Mouse (Mus musculus): ENCODE results near the gene Atcay. TPM values are rescaled to one million over a fixed set of nuclear protein-coding genes. Genes with fewer than 3 reads are reported as not detected.
"Not testable (repeated sequence)": the region's sequence is repeated elsewhere in the genome, so short reads cannot be mapped to it uniquely, and the experiment has no call there.

The Atcay gene
- total RNA-seq, 2 experiments from 2014 or later = 196 to 211 TPM

GRCm38 (mm10) chr10:81189821-81190220 is 40.8 kb downstream of the Atcay start:
- DNase-seq (ENCODE audit: low spot score in 2 of 2) = no peak
- intact Hi-C loops (cut with DNase I) = loop anchor here (10.0 kb wide), 1 partner anchor 255 kb away; no protein-coding TSS in a partner anchor

GRCm38 (mm10) chr10:81187161-81187560 is 43.5 kb downstream of the Atcay start:
- no peak for DNase-seq (ENCODE audit: low spot score in 2 of 2)
- intact Hi-C loops (cut with DNase I) = no loop called here

- DNase-seq (ENCODE audit: low spot score in 2 of 2) = no peak
- intact Hi-C loops (cut with DNase I) = no loop called here
Observed at GRCm38 (mm10) chr10:81184765-81185164, 45.9 kb downstream of the Atcay start.

GRCm38 (mm10) chr10:81183805-81184204 is 46.8 kb downstream of the Atcay start, which contains the start of gene 4930442H23Rik:
Gene 4930442H23Rik, minus strand, starts transcription at chr10:81183849.
- intact Hi-C loops (cut with DNase I) = no loop called here
- no peak for DNase-seq (ENCODE audit: low spot score in 2 of 2)

GRCm38 (mm10) chr10:81182336-81183333 is 48.0 kb downstream of the Atcay start, which contains the start of gene Dapk3:
Gene Dapk3, plus strand, starts transcription at chr10:81183005.
- DNase-seq (ENCODE audit: low spot score in 2 of 2) = peak; percentile 99
- intact Hi-C loops (cut with DNase I) = no loop called here

GRCm38 (mm10) chr10:81181860-81182259 is 48.8 kb downstream of the Atcay start:
- intact Hi-C loops (cut with DNase I); DNase-seq (ENCODE audit: low spot score in 2 of 2): not testable (repeated sequence)

GRCm38 (mm10) chr10:81180946-81181345 is 49.7 kb downstream of the Atcay start:
- intact Hi-C loops (cut with DNase I) = no loop called here
- DNase-seq (ENCODE audit: low spot score in 2 of 2) = no peak

- intact Hi-C loops (cut with DNase I) = no loop called here
- DNase-seq (ENCODE audit: low spot score in 2 of 2) = no peak
Observed at GRCm38 (mm10) chr10:81179451-81180342, 50.9 kb downstream of the Atcay start.

- intact Hi-C loops (cut with DNase I) = no loop called here
Observed at GRCm38 (mm10) chr10:81178927-81179326, 51.7 kb downstream of the Atcay start.

GRCm38 (mm10) chr10:81177958-81178712 is 52.5 kb downstream of the Atcay start:
- intact Hi-C loops (cut with DNase I) = no loop called here
- DNase-seq (ENCODE audit: low spot score in 2 of 2) = no peak

More at GRCm38 (mm10) chr10:81178927-81179326, 51.7 kb downstream of the Atcay start:
- DNase-seq (ENCODE audit: low spot score in 2 of 2) = no peak

- DNase-seq (ENCODE audit: low spot score in 2 of 2) = peak in 1 of 2 experiments; percentile 45
- intact Hi-C loops (cut with DNase I) = no loop called here
Observed at GRCm38 (mm10) chr10:81177491-81177925, 53.1 kb downstream of the Atcay start.

GRCm38 (mm10) chr10:81176466-81177271 is 54.0 kb downstream of the Atcay start, which contains the start of gene Eef2:
Gene Eef2, plus strand, starts transcription at chr10:81176631.
- intact Hi-C loops (cut with DNase I) = no loop called here

GRCm38 (mm10) chr10:81175936-81176465 is 54.6 kb downstream of the Atcay start:
- DNase-seq (ENCODE audit: low spot score in 2 of 2) = no peak
- intact Hi-C loops (cut with DNase I) = no loop called here

More at GRCm38 (mm10) chr10:81176466-81177271, 54.0 kb downstream of the Atcay start, which contains the start of gene Eef2:
- DNase-seq (ENCODE audit: low spot score in 2 of 2) = peak; percentile 99 to 100

- DNase-seq (ENCODE audit: low spot score in 2 of 2); intact Hi-C loops (cut with DNase I): not testable (repeated sequence)
Observed at GRCm38 (mm10) chr10:81175345-81175701, 55.3 kb downstream of the Atcay start.

GRCm38 (mm10) chr10:81174617-81175344 is 55.9 kb downstream of the Atcay start:
- intact Hi-C loops (cut with DNase I) = no loop called here
- peak; percentile 90 to 94 for DNase-seq (ENCODE audit: low spot score in 2 of 2)

GRCm38 (mm10) chr10:81173132-81173531 is 57.5 kb downstream of the Atcay start:
- intact Hi-C loops (cut with DNase I) = no loop called here
- DNase-seq (ENCODE audit: low spot score in 2 of 2) = peak; percentile 82 to 89

GRCm38 (mm10) chr10:81169411-81169900 is 61.2 kb downstream of the Atcay start:
- DNase-seq (ENCODE audit: low spot score in 2 of 2) = peak in 1 of 2 experiments; percentile 67
- intact Hi-C loops (cut with DNase I) = not testable (repeated sequence)

All from left cerebral cortex, postnatal 14 days (tissue).